Mouse (Mus musculus) lung, adult 2 months (tissue): ENCODE data around the gene Actg1.

ENCODE experiments used
- CTCF ChIP-seq: fragments of 200-500 bp; IDR thresholded peaks from 2 replicates; pipeline ENCODE4 v1.5.1; 2011; ENCODE audit warnings: mild to moderate bottlenecking, low read length, control low read depth; ENCODE audit not compliant: insufficient read depth
- POLR2A ChIP-seq: fragments of 200-500 bp; IDR thresholded peaks from 2 replicates; pipeline ENCODE4 v1.6.1; 2011; ENCODE audit warnings: low read depth, mild to moderate bottlenecking, control low read depth, low read length, borderline replicate concordance; ENCODE audit errors: extremely low read depth

GRCm38 (mm10) chr11:120303119-120303518 lies 45.2 kb downstream of the Actg1 start:
- TF ChIP-seq CTCF (no peak), POLR2A (no peak)
